Mouse (Mus musculus): ENCODE results near the gene Zfp868.
"Not testable (repeated sequence)": the region's sequence is repeated elsewhere in the genome, so short reads cannot be mapped to it uniquely, and the experiment has no call there.

Zfp868 gene

GRCm38 (mm10) chr8:69625095-69625789 lies at the start of gene Zfp868:
Gene Zfp868, minus strand, starts transcription at chr8:69625548.
- peak; percentile 97 for DNase-seq (ENCODE audit: low read depth, low spot score)

- not testable (repeated sequence) for DNase-seq (ENCODE audit: low read depth, low spot score)
Observed at GRCm38 (mm10) chr8:69665051-69665450, 39.7 kb upstream of the Zfp868 start.

- DNase-seq (ENCODE audit: low read depth, low spot score) = no peak
Observed at GRCm38 (mm10) chr8:69661294-69661693, 35.9 kb upstream of the Zfp868 start.

DNA sequence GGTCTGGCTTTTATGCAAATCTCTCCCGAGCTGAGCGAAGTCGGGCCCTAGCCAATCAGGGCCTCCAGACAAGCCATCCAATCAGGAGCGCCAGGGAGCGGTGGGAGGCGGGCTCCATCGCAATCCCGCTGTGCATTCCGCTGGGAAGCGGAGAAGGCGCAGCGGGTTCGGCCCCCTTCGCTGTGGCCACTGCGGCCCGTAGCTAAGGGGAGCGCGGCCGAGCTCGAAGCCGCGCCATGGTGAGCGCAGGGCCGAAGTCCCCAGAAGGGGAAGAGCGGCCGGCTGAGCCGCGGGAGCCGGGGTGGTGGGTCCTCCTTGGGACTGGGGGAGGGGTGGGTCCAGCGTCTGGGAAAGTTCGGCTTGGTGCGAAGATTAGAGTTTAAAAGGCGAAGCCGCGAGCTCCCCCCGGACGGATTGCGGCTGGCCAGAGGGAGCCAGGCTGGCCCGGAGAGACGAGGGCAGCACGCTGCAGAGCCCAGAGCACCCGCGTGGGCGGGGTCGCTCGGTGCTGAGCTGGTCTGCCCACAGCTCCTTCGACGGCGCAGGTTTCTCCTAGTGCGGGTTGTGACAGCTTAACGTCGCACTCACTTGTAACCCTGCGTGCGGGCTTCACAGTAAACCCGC lies 29.1 kb upstream of the Zfp868 start, which contains the start of gene Zfp964:
Gene Zfp964 (plus strand): TSS at position 122 of the 624 bp plus-strand sequence.
- DNase-seq (ENCODE audit: low read depth, low spot score) = peak; percentile 4

DNA sequence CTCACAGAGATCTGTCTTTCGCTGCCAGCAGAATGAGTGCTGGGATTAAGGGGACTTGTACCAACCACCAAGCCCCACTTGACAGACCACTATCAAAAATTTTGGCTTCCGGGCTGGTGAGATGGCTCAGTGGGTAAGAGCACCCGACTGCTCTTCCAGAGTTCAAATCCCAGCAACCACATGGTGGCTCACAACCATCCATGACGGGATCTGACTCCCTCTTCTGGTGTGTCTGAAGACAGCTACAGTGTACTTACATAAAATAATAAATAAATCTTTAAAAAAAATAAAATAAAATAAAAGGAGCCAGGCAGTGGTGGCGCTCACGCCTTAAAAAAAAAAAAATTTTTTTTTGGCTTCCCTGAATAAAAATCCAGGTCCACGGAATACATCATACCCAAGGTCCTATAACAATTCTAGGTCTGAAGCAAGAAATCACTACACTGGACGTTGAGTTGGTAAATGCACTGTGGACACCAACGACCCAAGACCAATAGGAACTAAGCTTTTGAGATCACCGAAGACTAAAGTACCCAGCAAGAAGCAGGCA lies 28.5 kb upstream of the Zfp868 start:
- DNase-seq (ENCODE audit: low read depth, low spot score) = no peak

DNA sequence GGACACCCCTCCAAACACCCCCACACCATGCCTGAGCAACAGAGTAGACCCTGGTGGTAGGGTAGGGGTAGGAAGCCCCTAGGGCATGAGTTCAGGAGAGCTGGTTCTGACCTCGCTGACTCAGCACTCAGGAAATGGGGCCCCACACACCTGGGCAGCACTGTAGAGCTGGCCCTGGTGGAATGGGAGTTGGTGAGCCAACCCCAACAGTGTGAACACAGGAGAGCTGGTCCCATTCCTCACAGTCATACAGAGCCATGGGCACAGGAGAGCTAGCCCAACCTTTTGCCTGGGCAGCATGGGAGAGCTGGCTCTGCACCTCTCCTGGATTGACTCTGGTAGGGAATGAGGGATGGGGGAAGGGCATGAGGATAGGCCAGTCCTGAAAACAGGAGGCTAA lies 7.3 kb downstream of the Zfp868 start:
- no peak for DNase-seq (ENCODE audit: low read depth, low spot score)

DNA sequence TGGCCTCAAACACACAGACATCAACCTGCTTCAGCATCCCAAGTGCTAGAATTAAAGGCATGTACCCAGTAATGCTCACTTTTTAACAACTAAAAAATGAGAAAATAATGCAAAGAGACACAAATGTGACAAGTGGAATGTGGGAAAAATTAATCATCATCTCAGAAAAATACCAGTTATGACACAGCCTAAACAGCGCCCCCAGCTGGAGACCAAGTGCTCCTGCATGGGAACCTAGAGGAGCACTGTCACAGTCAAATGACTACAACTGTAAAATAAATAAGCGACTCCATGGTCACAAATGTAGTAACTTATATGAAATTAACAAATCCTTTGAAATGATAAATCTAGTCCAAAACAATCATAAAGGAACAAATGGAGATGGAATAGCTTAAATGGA lies 10.7 kb downstream of the Zfp868 start:
- DNase-seq (ENCODE audit: low read depth, low spot score) = no peak

DNA sequence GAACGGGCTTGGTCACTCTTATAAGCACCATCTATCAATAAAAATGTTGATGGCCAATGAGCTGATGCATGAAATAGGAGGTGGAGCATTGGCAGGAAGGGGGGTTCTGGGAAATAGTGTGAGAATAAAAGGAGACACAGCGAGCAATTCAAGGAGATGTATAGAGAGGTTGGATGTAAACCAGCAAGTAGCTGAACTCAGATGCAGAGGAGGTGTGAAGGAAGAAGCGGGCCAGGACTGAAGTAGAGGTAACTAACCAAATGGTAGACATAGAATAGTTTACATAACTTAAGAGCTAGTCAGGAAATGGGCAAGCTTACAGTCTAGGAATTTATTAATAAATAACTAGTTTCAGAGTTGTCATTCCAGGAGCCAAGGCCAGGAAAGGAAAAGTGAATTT lies 27.8 kb downstream of the Zfp868 start:
- not testable (repeated sequence) for DNase-seq (ENCODE audit: low read depth, low spot score)

DNA sequence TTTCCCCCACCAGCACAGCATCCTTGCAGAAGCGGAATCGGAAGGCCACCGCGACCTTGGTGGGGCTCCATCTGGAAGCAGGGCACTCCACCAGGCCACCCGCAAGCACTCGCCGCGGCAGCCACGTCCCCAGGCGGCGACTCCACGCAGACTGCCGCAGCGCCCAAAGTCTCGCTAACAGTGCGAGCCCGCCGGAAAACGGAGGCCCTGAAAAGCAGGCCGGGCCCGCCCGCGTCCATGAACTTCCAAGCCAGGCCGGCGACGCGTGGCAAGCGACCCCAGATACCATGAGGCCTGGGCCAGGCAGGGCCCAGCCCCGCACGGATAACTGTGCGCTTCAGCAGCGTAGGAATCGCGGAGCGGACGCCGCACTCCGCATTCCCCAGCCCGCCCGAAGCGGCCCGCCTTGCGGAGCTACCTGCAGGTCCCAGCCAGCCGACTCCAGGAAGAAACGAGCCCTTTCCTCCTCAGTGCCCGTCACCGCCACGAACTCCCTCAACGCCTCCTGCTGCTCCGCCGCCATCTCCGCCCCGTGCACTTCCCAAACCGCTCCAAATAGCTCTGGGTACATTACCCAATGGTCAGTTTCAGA lies 40.6 kb downstream of the Zfp868 start:
- DNase-seq (ENCODE audit: low read depth, low spot score) = no peak

GRCm38 (mm10) chr8:69584201-69584600 lies 41.1 kb downstream of the Zfp868 start:
- not testable (repeated sequence) for DNase-seq (ENCODE audit: low read depth, low spot score)
